Mouse (Mus musculus) thymus, postnatal 36 days (tissue): ENCODE data around the gene Myo18a.

ENCODE experiments used
- DNase-seq, 2 experiments: peaks; one replicate each; pipeline ENCODE4 v3.0.0; 2022; ENCODE audit warnings: mixed read lengths in 2 of 2

Myo18a gene

DNA sequence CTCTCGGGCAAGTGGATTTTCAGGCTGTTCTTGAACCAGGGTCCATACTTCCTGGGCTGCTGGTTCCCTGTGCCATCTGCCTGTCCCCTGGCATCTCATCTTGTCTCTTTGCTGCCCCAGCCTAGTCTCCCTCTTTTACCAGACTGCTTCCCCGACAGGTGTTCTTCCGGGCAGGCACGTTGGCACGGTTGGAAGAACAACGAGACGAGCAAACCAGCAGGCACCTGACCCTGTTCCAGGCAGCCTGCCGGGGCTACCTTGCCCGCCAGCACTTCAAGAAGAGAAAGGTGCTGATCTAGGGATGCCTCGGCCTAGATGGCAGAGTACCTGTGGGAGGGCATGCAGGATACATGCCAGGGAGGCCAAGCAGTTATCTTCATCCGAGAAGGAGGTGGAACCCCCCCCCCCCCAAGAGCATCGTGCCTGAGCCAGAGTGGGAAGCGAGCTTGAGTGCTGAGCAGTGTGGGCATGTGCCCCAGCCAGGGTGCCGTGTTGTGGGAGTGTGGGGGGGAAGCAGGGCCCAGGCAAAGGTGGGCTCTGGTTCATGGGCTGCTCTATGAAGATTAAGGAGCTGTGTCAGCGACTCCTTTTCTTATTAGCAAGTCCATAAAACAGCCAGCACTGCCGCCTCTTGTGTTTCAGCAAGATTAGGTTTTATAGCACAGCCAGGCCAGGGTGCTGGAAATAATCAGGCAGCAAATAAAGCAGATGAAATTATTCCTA, 77.6 kb downstream of the Myo18a start:
- DNase-seq: no peak

DNA sequence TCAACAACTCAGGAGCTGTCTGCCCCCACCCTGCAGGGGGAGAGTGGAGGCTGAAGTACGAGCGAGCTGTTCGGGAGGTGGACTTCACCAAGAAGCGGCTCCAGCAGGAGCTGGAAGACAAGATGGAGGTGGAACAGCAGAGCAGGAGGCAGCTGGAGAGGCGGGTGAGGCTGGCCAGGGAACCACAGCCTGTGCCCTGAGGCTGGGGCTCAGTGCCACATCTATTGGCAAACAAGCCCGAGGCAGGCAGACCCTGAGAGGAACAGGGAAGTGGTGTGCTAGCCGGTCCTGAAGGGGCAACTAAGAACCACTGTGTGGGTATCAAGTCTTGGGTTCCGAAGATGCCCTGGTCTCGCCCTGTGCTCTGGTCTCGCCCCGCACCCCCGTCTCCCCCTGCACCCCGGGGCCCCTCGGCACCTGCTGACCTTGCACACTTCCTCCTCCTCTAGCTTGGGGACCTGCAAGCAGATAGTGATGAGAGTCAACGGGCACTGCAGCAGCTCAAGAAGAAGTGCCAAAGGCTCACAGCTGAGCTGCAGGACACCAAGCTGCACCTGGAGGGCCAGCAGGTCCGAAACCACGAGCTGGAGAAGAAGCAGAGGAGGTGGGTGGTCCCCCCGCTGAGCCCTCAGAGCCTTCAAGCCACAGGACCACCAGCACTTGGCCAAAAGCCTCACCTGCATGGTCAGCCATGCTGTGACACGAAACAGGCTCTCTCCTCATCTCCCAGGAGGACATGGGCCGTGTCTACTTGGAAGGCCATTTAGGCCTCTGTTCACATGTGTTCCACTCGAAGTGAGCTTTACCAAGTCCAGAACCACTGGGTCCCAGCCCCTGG, 80.2 kb downstream of the Myo18a start:
- no peak for DNase-seq

DNA sequence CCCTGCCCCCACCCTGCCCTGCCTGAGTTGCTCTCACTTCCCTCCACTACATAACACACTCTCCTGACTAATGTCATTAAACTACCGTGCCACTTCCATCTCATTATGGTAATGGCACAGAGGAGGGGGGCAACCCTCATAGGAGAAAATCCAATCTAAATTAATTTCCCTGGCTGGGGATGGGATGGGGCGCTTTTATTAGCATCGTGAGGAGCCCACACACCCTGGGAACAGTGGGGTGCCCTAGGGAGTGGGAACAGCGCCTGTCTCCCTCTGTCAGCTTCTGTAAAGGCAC, 80.8 kb downstream of the Myo18a start:
- DNase-seq: no peak

GRCm38 (mm10) chr11:77847599-77848128, 84.6 kb downstream of the Myo18a start:
- DNase-seq: no peak

- DNase-seq: no peak
These were observed 85.1 kb downstream of the Myo18a start for GRCm38 (mm10) chr11:77848131-77848530.

DNA sequence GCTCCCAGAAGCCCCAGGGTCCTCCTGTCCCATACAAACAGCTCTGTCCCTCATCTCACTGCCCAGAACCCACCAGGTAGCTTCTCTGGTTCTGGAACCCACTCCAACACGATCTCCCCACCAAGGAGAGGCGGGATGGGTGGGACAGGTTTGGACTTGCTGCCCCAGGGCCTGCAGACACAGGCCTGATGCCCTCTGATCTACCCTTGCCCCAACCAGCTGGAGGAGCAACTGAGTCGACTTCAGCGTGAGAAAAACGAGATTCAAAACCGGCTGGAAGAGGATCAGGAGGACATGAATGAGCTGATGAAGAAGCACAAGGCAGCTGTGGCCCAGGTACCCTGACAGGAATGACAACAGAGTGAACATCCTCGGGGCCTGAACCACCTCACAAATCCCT, 86.1 kb downstream of the Myo18a start:
- DNase-seq: no peak

- DNase-seq: no peak
These were observed 87.6 kb downstream of the Myo18a start for GRCm38 (mm10) chr11:77850401-77851244.

GRCm38 (mm10) chr11:77851483-77852010, 88.5 kb downstream of the Myo18a start:
- no peak for DNase-seq

DNA sequence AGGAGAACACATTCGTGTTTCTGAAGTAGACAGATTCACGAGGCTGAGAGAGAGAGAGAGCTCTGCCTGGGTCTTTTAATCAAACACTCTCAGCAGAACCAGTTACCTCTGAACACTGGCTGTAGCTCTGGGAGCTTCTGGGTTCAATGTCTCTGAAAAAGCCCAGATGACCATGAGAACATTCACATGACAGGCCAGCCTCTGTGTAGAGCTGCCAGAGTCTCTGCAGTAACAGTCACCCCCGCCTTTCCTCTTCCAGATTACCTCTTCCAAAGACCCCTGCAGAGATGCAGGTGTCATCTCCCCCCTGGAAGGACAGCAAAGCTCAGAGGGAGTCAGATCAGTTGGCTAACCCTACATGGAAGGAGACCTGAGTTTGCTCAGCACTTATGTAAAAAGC, 89.1 kb downstream of the Myo18a start:
- DNase-seq: no peak

DNA sequence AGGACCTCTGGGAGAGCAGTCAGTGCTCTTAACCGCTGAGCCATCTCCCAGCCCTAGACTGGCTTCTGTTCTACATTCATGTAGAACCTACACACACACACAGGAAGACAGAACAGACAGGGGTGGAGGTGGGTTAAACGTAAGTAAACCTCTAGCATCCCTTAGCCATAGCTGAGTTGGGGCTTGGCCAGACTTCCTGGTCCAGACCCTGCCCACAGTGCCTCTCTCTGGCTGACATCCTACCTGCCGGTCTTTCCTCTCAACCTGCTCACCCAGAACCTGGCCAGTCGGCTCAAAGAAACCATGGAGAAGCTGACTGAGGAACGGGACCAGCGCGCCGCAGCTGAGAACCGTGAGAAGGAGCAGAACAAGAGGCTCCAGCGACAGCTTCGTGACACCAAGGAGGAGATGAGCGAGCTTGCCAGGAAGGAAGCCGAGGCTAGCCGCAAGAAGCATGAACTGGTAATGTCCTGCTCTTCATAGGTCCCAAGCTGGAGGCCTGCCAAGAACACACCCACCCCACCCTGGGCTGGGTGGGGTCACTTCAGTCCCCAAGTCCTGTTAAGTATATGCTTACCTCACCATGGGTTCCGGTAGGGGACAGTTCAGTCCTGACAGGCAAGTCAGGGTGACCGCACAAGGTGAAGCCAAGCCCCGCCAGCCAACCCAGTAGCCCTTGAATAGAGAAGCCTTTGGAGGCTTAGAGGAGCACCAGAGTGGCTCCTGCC, 90.1 kb downstream of the Myo18a start:
- DNase-seq: no peak

DNA sequence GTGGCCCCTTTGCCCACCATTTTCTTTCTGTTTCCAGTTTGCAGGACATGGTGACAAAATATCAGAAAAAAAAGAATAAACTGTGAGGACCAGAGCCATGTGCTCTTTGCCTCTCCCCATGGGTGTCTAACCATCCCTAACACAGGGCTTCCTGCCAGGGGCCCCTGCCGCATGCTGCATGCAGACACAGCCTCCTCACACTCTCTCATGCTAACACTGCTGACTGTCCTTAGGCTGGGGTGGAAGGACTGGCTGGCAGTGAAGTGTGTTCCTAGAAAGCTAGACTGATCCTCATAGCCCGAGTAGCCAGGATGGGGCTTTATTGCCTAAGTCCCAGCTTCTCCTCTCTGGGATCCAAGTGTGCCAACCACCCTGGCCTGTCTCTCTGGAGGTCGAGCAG, 91.6 kb downstream of the Myo18a start:
- no peak for DNase-seq

- no peak for DNase-seq
These were observed 92.3 kb downstream of the Myo18a start for GRCm38 (mm10) chr11:77855396-77855795.

- DNase-seq: no peak
These were observed 94.0 kb downstream of the Myo18a start for GRCm38 (mm10) chr11:77857089-77857488.

- DNase-seq: no peak
These were observed 95.5 kb downstream of the Myo18a start for GRCm38 (mm10) chr11:77858589-77858988.

GRCm38 (mm10) chr11:77860947-77861346, 97.9 kb downstream of the Myo18a start:
- DNase-seq: no peak

GRCm38 (mm10) chr11:77862887-77863286, 99.8 kb downstream of the Myo18a start:
- DNase-seq: no peak

- no peak for DNase-seq
These were observed 101.7 kb downstream of the Myo18a start for GRCm38 (mm10) chr11:77864771-77865170.

DNA sequence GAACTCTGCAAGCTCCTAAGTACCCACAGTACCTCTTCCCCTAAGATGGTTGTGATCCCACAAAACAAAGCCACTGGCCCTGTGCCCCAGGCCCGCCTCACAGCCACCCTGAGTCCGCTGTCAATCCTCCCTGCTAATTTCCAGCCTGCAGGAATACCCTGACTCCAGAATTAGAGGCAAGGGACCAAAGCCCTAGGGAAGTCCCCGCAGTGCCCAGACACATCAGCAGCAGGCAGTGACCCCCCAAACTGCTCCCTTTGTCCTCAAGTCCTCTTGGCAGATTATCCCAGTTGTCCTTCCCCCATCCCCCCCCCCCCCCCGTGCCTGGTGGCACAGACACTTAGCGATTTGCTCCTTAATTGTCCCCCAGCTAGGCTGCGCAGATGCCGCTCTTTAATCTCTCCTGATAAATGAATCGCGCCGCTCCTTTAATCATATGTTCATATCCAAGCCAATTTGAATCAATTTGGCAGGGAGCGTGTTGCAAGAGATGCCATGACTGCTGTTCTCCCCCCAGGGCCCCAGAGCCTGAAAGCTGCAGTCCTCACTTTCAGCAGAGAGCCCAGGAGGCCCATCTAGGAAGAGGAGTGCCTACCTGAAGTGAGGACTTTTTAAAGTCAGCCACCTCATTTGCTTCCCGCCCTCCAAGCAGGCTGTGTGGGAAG, 104.5 kb downstream of the Myo18a start:
- DNase-seq: no peak

GRCm38 (mm10) chr11:77871436-77871835, 108.4 kb downstream of the Myo18a start:
- no peak for DNase-seq

- no peak for DNase-seq
These were observed 109.2 kb downstream of the Myo18a start for GRCm38 (mm10) chr11:77872236-77872635.

DNA sequence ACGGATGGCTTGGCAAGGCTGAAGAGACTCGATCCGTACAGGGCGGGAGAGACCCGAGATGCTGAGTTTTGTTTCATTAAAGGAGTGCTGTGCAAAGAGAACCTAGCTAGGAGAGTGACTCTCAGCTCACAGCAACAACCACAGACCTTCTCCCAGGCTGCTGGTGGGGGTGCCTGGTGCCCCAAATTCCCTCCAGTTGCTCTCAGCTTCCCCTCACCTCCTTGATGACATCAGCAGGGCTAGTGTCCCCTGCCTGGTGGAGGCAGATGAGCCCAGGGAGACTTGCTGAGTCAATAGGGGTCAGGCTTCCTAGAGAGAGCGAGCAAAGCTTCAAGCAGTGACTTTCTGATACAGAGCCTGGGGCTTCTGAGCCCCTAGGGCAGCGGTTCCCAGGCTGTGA, 109.6 kb downstream of the Myo18a start:
- DNase-seq: no peak

DNA sequence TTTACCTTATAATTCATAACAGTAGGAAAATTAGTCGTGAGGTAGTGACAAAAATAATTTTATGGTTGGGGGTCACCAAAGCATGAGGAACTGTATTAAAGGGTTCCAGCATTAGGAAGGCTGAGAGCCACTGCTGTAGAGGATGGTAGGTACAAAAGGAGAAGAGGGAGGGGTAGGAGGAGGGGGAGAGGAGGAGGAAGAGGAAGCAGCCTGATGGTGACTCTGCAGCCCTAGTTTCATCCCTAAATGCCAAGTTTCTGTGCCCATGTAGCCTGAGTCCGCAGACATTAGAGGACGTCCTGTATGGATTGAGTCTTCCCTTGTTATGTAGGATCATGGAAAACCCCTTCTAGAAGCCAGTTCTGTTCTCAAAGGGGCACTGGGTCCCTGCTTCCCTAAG, 110.1 kb downstream of the Myo18a start:
- no peak for DNase-seq
